Mouse (Mus musculus) cerebellum, postnatal 4 days (tissue): Measurements from ENCODE around the gene Bcas3.
"Not testable (repeated sequence)": the region's sequence is repeated elsewhere in the genome, so short reads cannot be mapped to it uniquely, and the experiment has no call there.

ENCODE experiments used
- DNase-seq, 2 experiments: peaks; one replicate each; pipeline ENCODE4 v3.0.0; 2022; ENCODE audit warnings: low spot score in 2 of 2, mixed read lengths in 1 of 2

Gene Bcas3

DNA sequence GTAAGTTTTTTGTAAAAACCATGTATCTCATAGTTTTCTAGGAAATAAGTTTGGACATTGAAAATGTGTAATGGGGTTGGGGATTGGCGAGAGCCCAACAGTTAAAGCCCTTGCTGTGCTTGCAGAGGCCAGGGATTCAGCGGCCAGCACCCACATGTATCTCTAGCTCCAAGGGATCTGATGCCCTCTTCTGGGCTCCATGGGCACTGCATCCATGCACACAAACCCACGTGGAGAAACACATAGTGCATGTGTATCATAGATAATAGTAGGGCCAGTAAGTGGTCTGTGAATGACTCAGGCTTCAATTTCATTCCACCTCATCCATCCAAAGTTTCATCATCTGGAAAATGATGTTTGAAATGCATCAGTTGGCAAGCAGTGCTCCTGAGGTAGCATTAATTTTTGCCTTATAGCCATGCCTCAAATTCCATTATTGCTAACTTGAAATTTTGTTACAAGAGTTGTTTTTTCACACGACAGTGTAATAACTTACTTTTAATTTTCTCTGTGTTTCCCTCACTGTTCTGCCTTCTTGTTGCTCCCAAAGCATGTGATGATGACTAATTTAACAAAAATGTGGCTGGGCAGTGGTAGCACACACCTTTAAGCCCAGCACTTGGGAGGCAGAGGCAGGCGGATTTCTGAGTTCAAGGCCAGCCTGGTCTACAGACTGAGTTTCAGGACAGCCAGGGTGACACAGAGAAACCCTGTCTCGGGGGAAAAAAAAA is 129.9 kb downstream of the Bcas3 start:
- DNase-seq = peak in 1 of 2 experiments; percentile 14

DNA sequence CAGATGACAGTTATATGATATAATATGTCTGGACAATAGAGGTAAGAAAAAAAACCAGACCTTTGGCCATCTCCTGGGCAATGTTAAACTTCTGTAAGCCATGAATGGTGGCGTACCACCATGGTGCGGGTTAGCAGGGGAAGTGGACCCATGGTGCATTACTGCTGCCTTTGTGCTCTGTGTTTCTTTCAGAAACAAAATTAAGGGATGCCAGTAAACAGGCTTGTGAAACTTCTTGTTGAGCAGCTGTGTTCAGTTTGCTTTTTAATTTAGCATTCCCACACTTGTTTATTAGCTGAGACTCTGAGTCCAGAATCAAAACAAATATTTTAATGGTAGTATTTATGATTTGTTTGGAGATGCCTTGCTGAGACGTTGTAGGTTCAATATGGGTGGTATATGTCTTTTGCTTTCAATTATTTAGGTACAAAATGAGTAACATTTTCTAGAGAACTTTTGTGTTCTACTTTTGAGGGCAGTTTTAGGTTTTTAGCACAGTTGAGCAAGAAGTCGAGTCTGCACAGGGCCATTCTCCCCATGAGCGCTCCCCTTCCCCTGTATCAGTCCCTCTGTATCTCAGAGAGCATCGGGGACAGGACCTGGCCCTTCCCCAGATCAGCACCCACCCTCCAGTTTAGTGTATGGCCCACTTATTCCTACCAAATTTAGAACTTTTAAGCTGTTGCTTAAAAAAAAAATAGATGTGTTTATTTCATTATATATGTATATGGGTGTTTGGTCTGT is 132.4 kb downstream of the Bcas3 start:
- no peak for DNase-seq

DNA sequence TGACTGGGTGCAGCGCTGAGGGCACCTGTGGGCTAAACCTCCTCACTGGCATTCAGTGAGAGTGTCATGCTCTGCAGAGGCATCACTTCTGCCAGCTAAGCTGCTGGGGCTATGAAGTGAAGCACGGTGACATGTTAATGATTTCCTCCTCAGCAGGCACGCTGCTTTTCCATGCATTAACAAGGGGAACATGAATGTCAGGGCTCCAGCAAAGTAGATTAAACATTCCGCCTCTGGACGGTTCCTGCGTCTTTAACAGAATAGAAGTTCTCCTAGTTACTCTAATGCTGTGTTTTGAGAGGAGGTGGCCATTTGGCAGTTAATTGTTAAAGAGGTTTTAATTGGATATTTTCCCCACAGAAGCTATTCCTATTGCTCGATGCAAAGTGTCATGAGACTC is 134.5 kb downstream of the Bcas3 start:
- no peak for DNase-seq

DNA sequence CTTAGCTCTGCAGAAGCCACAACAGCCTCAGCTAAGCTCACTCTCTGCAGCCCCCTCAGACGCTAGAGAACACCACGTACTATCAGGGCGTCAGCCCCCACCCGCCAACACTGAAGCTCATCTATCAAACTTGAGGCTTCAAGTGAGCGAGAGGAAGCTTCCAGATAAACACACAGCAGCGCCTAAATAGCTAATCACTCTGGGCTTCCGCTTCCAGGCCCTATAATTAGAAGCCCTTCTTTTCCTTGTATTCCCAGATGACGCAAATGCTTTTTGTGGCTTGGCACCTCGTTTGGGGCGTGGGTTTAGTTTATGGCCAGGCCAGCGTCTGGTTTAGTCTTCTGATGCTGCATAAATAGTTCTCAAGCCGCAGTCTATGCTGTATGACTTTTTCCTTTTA is 139.3 kb downstream of the Bcas3 start:
- DNase-seq = no peak

DNA sequence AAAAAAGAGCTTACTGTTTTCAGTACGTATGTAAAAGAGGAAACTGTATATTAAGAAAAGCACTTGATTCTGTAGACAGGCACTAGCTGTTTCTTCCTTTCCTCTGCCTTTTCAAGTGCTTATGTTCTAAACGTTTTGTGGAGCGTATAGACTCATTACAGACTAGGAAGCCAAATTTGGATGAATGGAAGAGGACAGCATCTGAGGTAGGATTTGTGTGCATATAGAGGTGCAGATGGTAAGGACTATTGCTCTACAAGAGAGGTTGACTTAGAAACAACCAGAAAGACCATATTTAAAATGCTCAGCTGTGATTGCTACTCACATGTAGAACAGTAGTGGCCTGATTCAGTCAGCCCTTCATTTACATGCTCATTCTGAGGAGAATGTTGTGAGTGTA is 139.7 kb downstream of the Bcas3 start:
- no peak for DNase-seq

DNA sequence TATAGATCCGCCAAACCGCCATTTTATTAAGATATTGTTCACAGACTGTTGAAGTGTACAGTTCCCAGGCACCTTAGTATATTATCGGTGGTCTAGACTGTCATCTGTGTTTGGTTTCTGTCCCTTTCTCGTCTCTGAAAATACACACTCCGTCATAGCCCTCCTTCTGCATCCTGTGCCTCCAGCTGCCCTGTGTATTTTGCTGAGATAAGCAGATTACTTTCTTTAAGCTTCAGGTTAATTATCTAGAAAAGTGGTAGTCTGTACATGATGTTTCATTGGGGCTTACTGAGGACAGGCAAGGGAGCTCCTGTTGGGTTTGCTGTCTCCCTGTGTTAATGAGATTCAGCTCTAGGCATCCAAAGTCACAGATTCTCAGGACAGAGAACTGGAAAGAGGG is 146.6 kb downstream of the Bcas3 start:
- no peak for DNase-seq

DNA sequence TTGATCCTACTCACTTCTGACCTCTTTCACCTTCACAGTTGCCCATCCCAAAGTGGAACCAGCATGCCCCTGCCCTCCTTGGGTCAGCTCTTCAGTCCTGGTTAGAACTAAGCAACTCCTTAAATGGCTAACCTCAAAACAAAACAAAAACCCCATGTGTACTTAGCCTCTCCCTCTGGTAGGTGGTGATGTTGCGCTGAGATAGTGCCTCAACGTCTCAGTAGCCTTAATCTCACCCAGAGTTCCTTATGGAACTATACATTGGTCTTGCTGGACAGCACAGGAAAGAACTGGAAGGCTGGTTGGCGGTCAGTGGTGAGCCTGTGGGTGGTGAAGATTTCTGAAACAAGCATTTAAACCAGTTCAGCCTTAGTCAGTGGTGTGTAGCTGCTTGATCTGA is 149.1 kb downstream of the Bcas3 start:
- no peak for DNase-seq

DNA sequence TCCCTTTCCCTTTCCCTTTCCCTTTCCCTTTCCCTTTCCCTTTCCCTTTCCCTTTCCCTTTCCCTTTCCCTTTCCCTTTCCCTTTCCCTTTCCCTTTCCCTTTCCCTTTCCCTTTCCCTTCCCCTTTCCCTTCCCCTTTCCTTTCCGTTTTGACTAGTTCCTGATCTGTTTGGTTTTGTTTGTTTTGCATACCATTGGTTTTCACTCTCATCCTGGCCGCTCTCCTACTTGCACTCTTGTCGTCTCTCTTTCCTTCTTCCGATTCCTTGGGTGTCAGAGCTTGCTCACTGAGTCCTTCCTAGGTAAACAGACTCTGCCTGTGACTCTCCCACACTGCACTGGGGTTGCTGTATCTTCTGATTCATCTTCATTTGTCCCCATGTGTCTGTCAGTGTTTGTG is 151.8 kb downstream of the Bcas3 start:
- not testable (repeated sequence) for DNase-seq

DNA sequence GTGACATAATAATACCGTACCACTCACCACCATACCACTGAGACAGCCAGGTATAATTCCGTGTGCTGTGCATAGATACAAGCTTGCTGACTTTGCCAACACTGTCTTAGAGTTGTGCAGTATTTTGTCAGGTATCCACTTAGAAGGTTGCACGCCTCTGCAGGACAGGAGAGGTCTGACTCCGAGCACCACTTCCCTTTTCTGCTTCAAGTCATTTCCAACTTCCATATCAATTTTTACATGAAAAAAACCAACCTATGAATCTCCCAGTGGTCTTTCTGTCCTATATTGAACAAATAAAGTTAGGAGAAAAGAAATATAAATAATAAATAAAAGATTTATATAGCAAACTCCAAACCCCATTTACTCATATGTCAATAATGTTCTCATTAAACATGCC is 152.8 kb downstream of the Bcas3 start:
- no peak for DNase-seq

DNA sequence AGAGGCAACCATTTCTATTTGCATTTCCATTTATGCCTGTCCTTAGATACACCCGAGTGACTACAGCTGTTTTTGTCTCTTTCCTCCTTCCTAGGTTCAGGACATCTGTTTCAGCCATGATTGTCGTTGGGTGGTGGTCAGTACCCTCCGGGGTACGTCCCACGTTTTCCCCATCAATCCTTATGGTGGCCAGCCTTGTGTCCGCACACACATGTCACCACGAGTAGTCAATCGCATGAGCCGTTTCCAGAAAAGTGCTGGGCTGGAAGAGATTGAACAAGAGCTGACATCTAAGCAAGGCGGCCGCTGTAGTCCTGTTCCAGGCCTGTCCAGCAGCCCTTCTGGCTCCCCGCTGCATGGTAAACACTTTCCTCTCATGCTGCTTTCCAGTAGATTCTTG is 156.4 kb downstream of the Bcas3 start:
- DNase-seq = no peak

DNA sequence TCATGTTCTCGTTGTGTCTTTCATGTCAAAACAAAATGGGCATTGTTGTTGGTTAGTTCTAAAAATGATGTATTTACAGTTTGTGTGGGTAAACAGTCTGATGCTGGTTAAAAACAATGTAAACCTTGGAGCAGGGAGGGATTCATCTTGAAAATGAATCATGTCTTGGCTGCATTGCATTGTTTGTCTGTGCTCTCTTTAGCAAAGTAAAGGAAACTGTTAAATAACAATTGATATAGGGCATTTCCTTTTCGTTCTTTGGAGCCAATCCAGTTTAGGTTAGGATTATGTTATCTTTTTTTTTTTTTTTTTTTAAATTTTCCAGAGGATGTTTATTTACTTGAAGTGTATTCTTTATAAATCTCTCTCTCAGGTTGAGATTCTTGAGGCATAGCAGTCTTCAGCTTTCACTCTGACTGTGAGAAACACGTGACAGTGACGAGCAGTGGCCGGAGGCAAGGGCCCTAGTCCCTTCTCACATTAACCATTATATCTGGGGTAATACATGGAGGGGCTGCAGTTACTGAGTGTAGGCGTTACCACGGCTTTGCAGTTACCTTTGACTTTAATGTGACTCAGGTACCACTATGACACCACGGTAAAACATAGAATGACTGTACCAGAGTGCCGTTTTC is 158.4 kb downstream of the Bcas3 start:
- no peak for DNase-seq

DNA sequence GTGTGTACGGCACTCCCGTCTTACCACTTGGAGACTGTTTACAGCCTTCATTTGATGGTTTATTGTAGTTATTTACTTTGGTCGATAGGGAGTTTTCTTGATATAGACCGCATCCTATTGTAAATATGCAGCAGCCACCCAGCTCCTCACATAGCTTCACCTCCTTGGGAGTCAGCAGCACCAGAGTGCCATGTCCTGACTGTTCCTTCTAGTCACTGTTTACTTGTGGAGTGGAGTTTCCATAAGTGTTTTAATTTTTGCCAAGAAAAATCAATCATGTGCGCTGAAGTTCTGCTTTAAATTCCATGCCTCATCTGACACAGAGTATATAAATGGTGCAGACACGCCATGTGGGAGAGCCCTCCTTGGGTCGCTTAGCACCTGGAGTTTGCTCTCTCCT is 163.8 kb downstream of the Bcas3 start:
- no peak for DNase-seq

DNA sequence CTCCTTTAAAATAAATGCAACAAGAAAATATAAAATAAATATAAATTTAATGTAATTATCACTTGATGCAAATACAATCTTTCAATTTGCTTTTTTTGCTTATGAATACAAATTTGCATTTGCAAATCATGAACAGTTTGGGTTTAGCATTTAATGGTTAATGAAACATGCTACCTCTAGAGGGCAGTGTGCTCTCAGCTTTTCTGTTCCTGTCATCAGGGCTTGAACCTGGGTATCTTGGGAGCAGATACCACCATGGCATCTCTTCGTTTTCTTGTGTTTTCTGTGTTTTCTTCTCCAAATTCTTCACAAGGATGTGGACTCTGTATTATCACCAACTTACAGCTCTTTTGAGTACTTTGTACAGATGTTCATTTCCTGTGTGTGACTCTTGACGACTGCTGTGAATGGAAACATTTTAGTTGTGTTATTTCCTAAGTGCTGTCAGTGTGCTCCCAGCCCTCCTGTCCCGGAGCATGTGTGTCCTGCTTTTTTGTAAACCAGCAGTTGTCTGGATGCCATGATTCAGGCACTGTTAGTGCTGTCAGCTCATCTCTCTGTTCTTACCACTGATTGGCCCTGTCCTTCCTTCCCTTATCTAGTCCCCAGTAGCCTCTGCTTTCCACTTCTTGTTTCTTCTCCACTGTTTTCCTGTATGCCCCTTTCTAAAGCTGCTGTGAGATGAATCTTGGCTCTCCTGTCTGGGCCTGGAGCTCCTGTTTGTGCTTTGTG is 165.2 kb downstream of the Bcas3 start:
- peak in 1 of 2 experiments; percentile 30 for DNase-seq

DNA sequence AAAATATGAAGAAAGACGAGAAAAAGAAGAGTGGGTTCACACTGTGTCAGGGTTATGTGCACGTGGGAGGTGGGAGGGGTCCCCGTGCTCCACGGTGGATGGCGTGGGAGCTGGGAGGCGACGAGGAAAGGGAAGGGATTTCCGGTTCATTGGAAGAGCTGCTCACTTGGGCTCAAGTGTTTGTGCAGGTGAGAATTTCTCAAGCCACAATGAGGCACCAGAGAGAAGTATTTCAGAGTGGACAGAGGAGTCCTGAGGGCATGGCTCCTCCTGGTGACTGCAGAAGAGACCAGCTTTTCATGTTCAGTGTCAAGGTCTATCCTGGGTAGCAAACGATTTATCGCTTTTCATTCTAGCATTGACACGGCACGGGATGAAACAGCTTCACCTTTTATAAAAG is 167.3 kb downstream of the Bcas3 start:
- no peak for DNase-seq

DNA sequence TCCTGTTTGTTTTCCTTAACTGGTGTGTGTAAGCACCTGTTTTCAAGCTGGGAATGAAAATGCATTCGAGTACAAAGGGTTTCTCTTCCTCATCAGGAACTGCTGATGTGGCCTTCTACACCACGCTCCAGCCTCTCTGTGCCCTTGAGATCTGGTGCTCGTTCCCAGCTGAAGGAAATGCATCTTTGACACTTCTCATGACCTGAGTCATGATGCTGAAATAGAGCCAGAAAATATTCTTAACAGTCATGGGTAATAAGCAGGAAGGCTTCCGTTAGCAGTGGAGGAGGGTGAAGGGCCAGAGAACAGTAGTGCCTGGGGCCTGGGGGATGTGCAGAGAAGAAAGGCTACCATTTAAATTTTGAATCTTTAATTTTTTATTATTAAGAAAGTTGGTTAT is 168.0 kb downstream of the Bcas3 start:
- DNase-seq = no peak

DNA sequence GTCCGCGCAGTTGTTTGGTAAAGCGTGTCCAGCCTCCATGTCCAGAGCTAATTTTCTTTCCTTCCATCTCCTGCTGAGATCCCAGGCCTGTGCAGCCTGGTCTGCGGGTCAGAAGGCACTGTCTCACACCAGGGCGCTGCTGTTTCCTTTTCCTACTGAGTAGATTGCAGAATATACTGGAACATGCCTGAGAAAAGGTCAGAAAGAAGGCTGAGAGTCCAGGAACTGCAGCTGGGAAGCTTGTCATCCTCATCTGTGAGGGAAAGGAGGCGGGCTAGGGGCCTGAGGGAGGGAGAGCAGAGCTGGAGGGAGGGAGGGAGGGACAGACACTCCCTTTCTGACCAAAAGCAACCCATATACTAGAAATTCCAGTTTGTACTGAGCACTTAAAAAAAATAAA is 170.7 kb downstream of the Bcas3 start:
- no peak for DNase-seq

DNA sequence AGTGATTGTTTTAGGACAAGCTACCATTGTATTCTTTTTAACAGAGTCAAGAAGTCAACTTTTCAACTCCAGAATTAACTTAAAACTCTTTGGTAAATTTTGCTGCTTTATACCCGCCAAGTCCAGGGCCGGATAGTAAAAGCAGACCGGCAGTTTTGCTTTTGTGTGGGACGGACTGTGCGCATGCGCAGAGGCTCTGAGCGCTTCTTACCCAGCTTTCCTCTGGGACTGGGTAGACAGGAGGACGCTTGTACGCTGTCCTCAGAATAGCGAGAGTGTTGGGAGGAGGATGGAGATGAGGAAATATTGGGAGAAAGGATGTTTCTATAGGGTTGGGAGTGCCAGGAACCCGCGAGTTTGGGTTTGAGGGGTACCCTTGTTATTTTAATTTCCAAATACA is 171.2 kb downstream of the Bcas3 start:
- peak in 1 of 2 experiments; percentile 60 for DNase-seq

DNA sequence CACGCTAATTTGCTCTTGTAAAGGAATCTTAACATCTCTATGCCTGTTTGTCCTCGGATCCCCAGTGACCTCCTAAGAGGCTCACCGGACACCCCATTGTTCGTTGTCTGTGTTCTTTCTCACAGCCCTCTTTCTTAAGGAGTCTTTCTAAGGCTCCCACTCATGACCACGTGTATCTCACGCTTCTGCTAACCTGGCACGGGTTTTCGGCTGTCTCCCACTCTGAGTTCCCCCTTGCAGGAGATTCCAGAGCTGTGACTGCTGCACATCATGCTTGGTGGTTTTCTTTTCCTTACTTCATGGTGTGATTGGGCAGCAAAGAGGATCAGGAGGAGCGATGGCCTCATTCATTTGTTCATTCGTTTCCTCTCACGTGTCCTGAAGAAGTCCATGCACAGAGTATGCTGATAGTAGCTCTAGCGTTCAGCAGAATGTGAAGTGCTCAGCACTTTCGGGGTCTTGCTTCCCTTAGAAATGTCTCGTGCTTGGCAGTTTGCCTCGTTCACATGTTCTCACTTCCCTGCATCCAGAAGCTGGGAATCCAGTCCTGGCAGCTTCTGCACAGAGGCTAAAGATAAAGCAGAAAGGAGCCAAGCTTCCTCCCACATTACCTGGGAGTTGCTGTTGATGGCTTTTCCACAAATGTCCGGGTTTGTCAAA is 172.0 kb downstream of the Bcas3 start:
- DNase-seq = no peak

DNA sequence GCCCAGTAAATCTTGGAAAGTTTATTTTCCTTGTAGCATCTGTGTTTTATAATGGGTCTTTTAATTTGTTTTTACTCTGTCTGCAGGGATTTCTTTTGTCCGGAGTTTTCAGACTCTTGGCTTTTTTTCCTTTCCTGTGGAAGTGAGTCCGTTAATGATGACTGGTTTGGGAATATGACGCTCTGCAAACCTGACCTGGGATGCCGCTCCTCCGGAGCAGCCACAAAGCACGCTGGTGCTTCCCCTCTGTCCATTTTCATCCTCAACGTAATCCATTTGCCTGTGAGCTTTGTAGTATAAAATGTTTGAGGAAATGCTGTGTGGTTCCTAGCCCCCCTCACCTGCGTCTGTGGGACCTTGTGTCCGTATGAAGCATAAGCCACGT is 172.5 kb downstream of the Bcas3 start:
- no peak for DNase-seq

DNA sequence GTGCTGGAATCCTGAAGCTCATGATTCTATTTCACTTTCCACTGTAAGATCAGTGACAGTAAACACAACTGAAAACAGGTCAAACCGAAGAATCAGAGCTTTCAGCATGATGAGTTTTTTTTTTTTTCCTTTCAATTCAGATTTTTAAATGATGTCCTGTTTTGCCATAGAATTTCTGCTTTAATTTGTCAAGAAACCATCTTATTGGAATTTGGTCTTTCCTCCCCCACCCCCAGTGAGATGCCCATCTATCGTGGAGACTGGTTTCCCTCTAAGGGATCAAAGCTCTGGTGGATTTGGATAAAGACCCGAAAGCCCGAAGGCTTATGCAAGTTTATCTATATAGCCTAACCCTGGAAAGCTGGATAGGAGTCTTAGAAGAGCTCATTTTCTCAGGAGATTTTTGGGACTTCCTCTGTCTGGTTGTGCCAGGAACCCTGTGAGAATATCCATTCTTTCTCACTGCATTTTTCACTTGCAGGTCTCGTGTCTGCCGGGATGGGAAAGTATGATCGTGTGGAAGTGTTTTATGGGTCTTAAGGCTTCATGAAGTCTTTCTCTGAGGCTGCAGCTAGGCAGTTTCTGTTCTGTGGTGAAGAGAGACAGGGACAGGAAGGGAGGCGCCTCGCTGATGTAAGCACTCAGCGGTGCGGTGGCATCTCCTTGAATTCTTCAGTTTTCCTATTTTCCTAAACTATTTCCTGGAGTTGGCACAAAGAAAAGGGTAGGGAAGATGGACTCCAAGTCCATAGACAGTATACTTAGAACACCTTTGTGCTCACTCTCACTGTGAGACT is 173.2 kb downstream of the Bcas3 start:
- no peak for DNase-seq

DNA sequence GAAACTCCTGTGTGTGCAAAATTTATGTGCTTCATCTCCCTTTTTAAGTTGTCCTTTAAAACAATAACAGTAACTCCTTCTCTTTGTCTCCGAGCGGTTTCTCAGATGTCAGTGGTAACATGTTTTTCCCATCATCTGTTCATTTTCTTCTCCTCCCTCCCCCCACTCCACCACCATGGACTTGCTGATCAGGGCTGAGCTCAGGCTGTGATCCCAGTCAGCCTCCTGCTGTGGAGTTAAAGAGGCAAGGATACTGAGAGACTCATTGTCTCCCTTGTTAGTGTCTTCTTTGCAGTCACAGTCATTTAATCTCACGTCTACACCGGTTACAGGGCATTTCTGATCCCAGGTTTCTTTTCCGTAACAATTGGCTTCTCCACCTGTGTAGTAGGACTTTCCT is 174.3 kb downstream of the Bcas3 start:
- DNase-seq = no peak
